Mouse (Mus musculus) liver, embryonic 11.5 days (tissue): Measurements from ENCODE around the gene Sugct. TPM values are rescaled to one million over a fixed set of nuclear protein-coding genes. Genes with fewer than 3 reads are reported as not detected.
"Not testable (repeated sequence)": the region's sequence is repeated elsewhere in the genome, so short reads cannot be mapped to it uniquely, and the experiment has no call there.

ENCODE experiments used
- ATAC-seq: fragments of 200-750 bp; cut with Nextera tagmentation; replicated peaks from 2 replicates; pipeline ENCODE4 v1.8.0; 2017; ENCODE audit warnings: moderate number of reproducible peaks, mild to moderate bottlenecking, moderate TSS enrichment, moderate library complexity; ENCODE audit not compliant: low FRiP score
- DNase-seq: peaks from one replicate; pipeline ENCODE4 v3.0.0-alpha.2; 2017; ENCODE audit warnings: low spot score
- H3K27ac ChIP-seq: fragments of 300-500 bp; sonication (generic); 2 replicates; pipeline ENCODE4 v1.5.1; 2014; ENCODE audit warnings: mild to moderate bottlenecking, low read depth, low read length, control low read depth
- H3K27me3 ChIP-seq: fragments of 300-500 bp; sonication (generic); replicated peaks from 2 replicates; pipeline ENCODE4 v1.6.1; 2014; ENCODE audit warnings: low read length, mixed read lengths; ENCODE audit not compliant: control insufficient read depth, insufficient read depth
- H3K36me3 ChIP-seq: fragments of 300-500 bp; sonication (generic); 2 replicates; pipeline ENCODE4 v1.6.1; 2014; ENCODE audit warnings: mild to moderate bottlenecking, low read length, moderate library complexity, mixed read lengths; ENCODE audit not compliant: control insufficient read depth, insufficient read depth
- H3K4me1 ChIP-seq: fragments of 300-500 bp; sonication (generic); replicated peaks from 2 replicates; pipeline ENCODE4 v1.6.1; 2014; ENCODE audit warnings: low read length, mixed read lengths; ENCODE audit not compliant: control insufficient read depth, insufficient read depth
- H3K4me2 ChIP-seq: fragments of 300-500 bp; sonication (generic); 2 replicates; pipeline ENCODE4 v1.6.1; 2014; ENCODE audit warnings: mild to moderate bottlenecking, control low read depth, moderate library complexity
- H3K4me3 ChIP-seq: fragments of 300-500 bp; sonication (generic); 2 replicates; pipeline ENCODE4 v1.5.1; 2014; ENCODE audit warnings: low read depth, low read length, control low read depth
- H3K9ac ChIP-seq: fragments of 300-500 bp; sonication (generic); 2 replicates; pipeline ENCODE4 v1.6.1; 2014; ENCODE audit warnings: low read depth, low read length, control low read depth
- H3K9me3 ChIP-seq: fragments of 300-500 bp; sonication (generic); 2 replicates; pipeline ENCODE4 v1.6.1; 2016; ENCODE audit warnings: low read length, inconsistent platforms, mixed read lengths; ENCODE audit not compliant: control insufficient read depth
- WGBS: fragments of 180-500 bp; shearing (Covaris S2); extraction: QIAGEN DNeasy Blood & Tissue Kit; methylation state at CpG from one replicate; pipeline ENCODE4 v1.1.7; 2014; 5-methylcytosine and 5-hydroxymethylcytosine counted together
- polyA plus RNA-seq: library from polyadenylated mRNA; unstranded; fragments of >200 nt; fragmentation: Nextera tagmentation; extraction: Ambion mirVana; gene quantifications from 2 replicates; pipeline ENCODE4 v1.2.1, GENCODE M21; 2014

Sugct gene
- polyA plus RNA-seq, 1 experiment from 2014 or later: 2.6 TPM

GRCm38 (mm10) chr13:17581684-17582083, 113.7 kb downstream of the Sugct start:
- Histone ChIP-seq H3K36me3 (no peaks in the 10 kb centered on the region), H3K27ac (no peak overlapping the region), H3K9me3 (no peaks in the 10 kb centered on the region), H3K4me1 (no peaks in the 10 kb centered on the region), H3K4me2 (no peak overlapping the region), H3K27me3 (no peaks in the 10 kb centered on the region), H3K4me3 (no peak overlapping the region), H3K9ac (no peak overlapping the region)
- no peak for DNase-seq
- 0% methylated on average over 2 of the region's 2 CpGs for WGBS
- no peak for ATAC-seq

GRCm38 (mm10) chr13:17559357-17559756, 136.0 kb downstream of the Sugct start:
- DNase-seq: no peak
- no peaks in the 10 kb centered on the region for H3K4me1 ChIP-seq
- no peaks in the 10 kb centered on the region for H3K27me3 ChIP-seq
- H3K27ac ChIP-seq: no peak overlapping the region
- 87% methylated on average over 3 of the region's 3 CpGs for WGBS
- no peaks in the 10 kb centered on the region for H3K9me3 ChIP-seq
- no peaks in the 10 kb centered on the region for H3K36me3 ChIP-seq
- H3K4me2 ChIP-seq: no peak overlapping the region
- no peak overlapping the region for H3K4me3 ChIP-seq
- no peak for ATAC-seq
- no peak overlapping the region for H3K9ac ChIP-seq

- Histone ChIP-seq H3K4me1 (no peaks in the 10 kb centered on the region), H3K36me3 (no peaks in the 10 kb centered on the region), H3K4me3 (no peak overlapping the region), H3K27me3 (no peaks in the 10 kb centered on the region), H3K4me2 (no peak overlapping the region), H3K9ac (no peak overlapping the region), H3K27ac (no peak overlapping the region), H3K9me3 (no peaks in the 10 kb centered on the region)
- ATAC-seq (no peak), DNase-seq (no peak)
- 56% methylated on average over 1 of the region's 1 CpGs for WGBS
These were observed 159.0 kb downstream of the Sugct start for GRCm38 (mm10) chr13:17536341-17536740.

- no peak overlapping the region for H3K27ac ChIP-seq
- H3K9me3 ChIP-seq: no peaks in the 10 kb centered on the region
- no peak for DNase-seq
- no peaks in the 10 kb centered on the region for H3K36me3 ChIP-seq
- no peaks in the 10 kb centered on the region for H3K4me1 ChIP-seq
- no peak overlapping the region for H3K4me3 ChIP-seq
- H3K27me3 ChIP-seq: no peaks in the 10 kb centered on the region
- H3K4me2 ChIP-seq: no peak overlapping the region
- WGBS: 51% methylated on average over 4 of the region's 4 CpGs
- no peak overlapping the region for H3K9ac ChIP-seq
- no peak for ATAC-seq
These were observed 160.5 kb downstream of the Sugct start for GRCm38 (mm10) chr13:17534871-17535270.

GRCm38 (mm10) chr13:17534469-17534868, 160.9 kb downstream of the Sugct start:
- DNase-seq: no peak
- no peaks in the 10 kb centered on the region for H3K27me3 ChIP-seq
- no peaks in the 10 kb centered on the region for H3K36me3 ChIP-seq
- H3K27ac ChIP-seq: no peak overlapping the region
- no peak overlapping the region for H3K9ac ChIP-seq
- H3K4me2 ChIP-seq: no peak overlapping the region
- H3K9me3 ChIP-seq: no peaks in the 10 kb centered on the region
- no peaks in the 10 kb centered on the region for H3K4me1 ChIP-seq
- WGBS: 32% methylated on average over 4 of the region's 4 CpGs
- H3K4me3 ChIP-seq: no peak overlapping the region
- ATAC-seq: peak; percentile 43; the same call in 1 of the 2 replicates

- H3K4me1 ChIP-seq: no peaks in the 10 kb centered on the region
- ATAC-seq: no peak
- H3K9me3 ChIP-seq: no peaks in the 10 kb centered on the region
- 71% methylated on average over 4 of the region's 4 CpGs for WGBS
- no peaks in the 10 kb centered on the region for H3K27me3 ChIP-seq
- no peaks in the 10 kb centered on the region for H3K36me3 ChIP-seq
- no peak overlapping the region for H3K27ac ChIP-seq
- H3K9ac ChIP-seq: no peak overlapping the region
- no peak overlapping the region for H3K4me3 ChIP-seq
- no peak overlapping the region for H3K4me2 ChIP-seq
- no peak for DNase-seq
These were observed 184.1 kb downstream of the Sugct start for GRCm38 (mm10) chr13:17511184-17511778.

GRCm38 (mm10) chr13:17494936-17495335, 200.4 kb downstream of the Sugct start:
- DNase-seq (no peak), ATAC-seq (no peak)
- Histone ChIP-seq H3K27ac (no peak overlapping the region), H3K4me1 (no peaks in the 10 kb centered on the region), H3K9me3 (no peaks in the 10 kb centered on the region), H3K36me3 (no peaks in the 10 kb centered on the region), H3K9ac (no peak overlapping the region), H3K4me3 (no peak overlapping the region), H3K27me3 (no peaks in the 10 kb centered on the region), H3K4me2 (no peak overlapping the region)
- 39% methylated on average over 1 of the region's 1 CpGs for WGBS

GRCm38 (mm10) chr13:17494056-17494574, 201.2 kb downstream of the Sugct start:
- Histone ChIP-seq H3K9me3 (no peaks in the 10 kb centered on the region), H3K27ac (no peak overlapping the region), H3K4me1 (no peaks in the 10 kb centered on the region), H3K4me2 (no peak overlapping the region), H3K36me3 (no peaks in the 10 kb centered on the region), H3K9ac (no peak overlapping the region), H3K27me3 (no peaks in the 10 kb centered on the region), H3K4me3 (no peak overlapping the region)
- 67% methylated on average over 5 of the region's 5 CpGs for WGBS
- ATAC-seq (no peak), DNase-seq (no peak)

GRCm38 (mm10) chr13:17457981-17458380, 237.4 kb downstream of the Sugct start:
- H3K4me2 ChIP-seq, DNase-seq, ATAC-seq, H3K9ac ChIP-seq, H3K27ac ChIP-seq, H3K4me3 ChIP-seq, H3K4me1 ChIP-seq, H3K27me3 ChIP-seq, H3K36me3 ChIP-seq, H3K9me3 ChIP-seq: not testable (repeated sequence)
- WGBS: 42% methylated on average over 1 of the region's 1 CpGs
